Mouse (Mus musculus) kidney, embryonic 15.5 days (tissue): ENCODE measurements around the gene Mars. TPM values are rescaled to one million over a fixed set of nuclear protein-coding genes. Genes with fewer than 3 reads are reported as not detected.

Experiments
- ATAC-seq: fragments of 200-750 bp; cut with Nextera tagmentation; replicated peaks from 2 replicates; pipeline ENCODE4 v1.8.0; 2017; ENCODE audit warnings: moderate TSS enrichment; ENCODE audit not compliant: low FRiP score
- H3K27ac ChIP-seq: fragments of 300-500 bp; sonication (generic); 2 replicates; pipeline ENCODE4 v1.5.1; 2015; ENCODE audit warnings: mild to moderate bottlenecking, inconsistent platforms
- H3K27me3 ChIP-seq: fragments of 300-500 bp; sonication (generic); 2 replicates; pipeline ENCODE4 v1.6.1; 2015; ENCODE audit warnings: inconsistent platforms
- H3K36me3 ChIP-seq: fragments of 300-500 bp; sonication (generic); 2 replicates; pipeline ENCODE4 v1.6.1; 2015; ENCODE audit warnings: inconsistent platforms
- H3K4me1 ChIP-seq: fragments of 300-500 bp; sonication (generic); 2 replicates; pipeline ENCODE4 v1.6.1; 2015; ENCODE audit warnings: inconsistent platforms
- H3K4me2 ChIP-seq: fragments of 300-500 bp; sonication (generic); 2 replicates; pipeline ENCODE4 v1.6.1; 2015; ENCODE audit warnings: moderate library complexity, mild to moderate bottlenecking, inconsistent platforms
- H3K4me3 ChIP-seq: fragments of 300-500 bp; sonication (generic); replicated peaks from 2 replicates; pipeline ENCODE4 v1.5.1; 2015; ENCODE audit warnings: mild to moderate bottlenecking, inconsistent platforms
- H3K9ac ChIP-seq: fragments of 300-500 bp; sonication (generic); 2 replicates; pipeline ENCODE4 v1.6.1; 2015; ENCODE audit warnings: mild to moderate bottlenecking, inconsistent platforms
- H3K9me3 ChIP-seq: fragments of 300-500 bp; sonication (generic); replicated peaks from 2 replicates; pipeline ENCODE4 v1.6.1; 2016; ENCODE audit warnings: inconsistent platforms
- WGBS: fragments of 180-500 bp; shearing (Covaris S2); methylation state at CpG from one replicate; pipeline ENCODE4 v1.1.7; 2015; ENCODE audit warnings: mixed read lengths; 5-methylcytosine and 5-hydroxymethylcytosine counted together
- polyA plus RNA-seq: library from polyadenylated mRNA; unstranded; fragments of >200 nt; fragmentation: Nextera tagmentation; extraction: Ambion mirVana; gene quantifications from 2 replicates; pipeline ENCODE4 v1.2.1, GENCODE M21; 2015

Mars gene
- polyA plus RNA-seq, 1 experiment from 2014 or later: 120 TPM

GRCm38 (mm10) chr10:127332211-127332874, 20.8 kb upstream of the Mars start:
- H3K4me3 ChIP-seq: 0 out of 2 replicates have a peak overlapping the region, but pooled peaks have one; percentile 10
- no peak for ATAC-seq
- H3K36me3 ChIP-seq: peaks cover 44% of the 10 kb centered on the region
- no peak overlapping the region for H3K27ac ChIP-seq
- no peak overlapping the region for H3K9ac ChIP-seq
- H3K9me3 ChIP-seq: no peaks in the 10 kb centered on the region
- H3K4me1 ChIP-seq: 0 out of 2 replicates have a peak, but pooled peaks cover 4% of the 10 kb centered on the region
- WGBS: 33% methylated on average over 31 of the region's 31 CpGs
- peak overlapping the region; percentile 46 for H3K4me2 ChIP-seq
- H3K27me3 ChIP-seq: peaks cover 24% of the 10 kb centered on the region

GRCm38 (mm10) chr10:127330212-127330611, 18.6 kb upstream of the Mars start:
- Histone ChIP-seq H3K4me1 (peaks cover 22% of the 10 kb centered on the region), H3K27ac (no peak overlapping the region), H3K4me2 (no peak overlapping the region), H3K27me3 (peaks cover 44% of the 10 kb centered on the region), H3K36me3 (peaks cover 28% of the 10 kb centered on the region), H3K9ac (no peak overlapping the region), H3K4me3 (no peak overlapping the region), H3K9me3 (no peaks in the 10 kb centered on the region)
- WGBS: 70% methylated on average over 7 of the region's 7 CpGs
- no peak for ATAC-seq

- Histone ChIP-seq H3K9ac (no peak overlapping the region), H3K4me1 (peaks cover 33% of the 10 kb centered on the region), H3K27me3 (peaks cover 60% of the 10 kb centered on the region), H3K27ac (no peak overlapping the region), H3K9me3 (no peaks in the 10 kb centered on the region), H3K4me3 (0 out of 2 replicates have a peak overlapping the region, but pooled peaks have one; percentile 4), H3K36me3 (peaks cover 13% of the 10 kb centered on the region; the same call in 1 of the 2 replicates), H3K4me2 (no peak overlapping the region)
- 52% methylated on average over 18 of the region's 18 CpGs for WGBS
- no peak for ATAC-seq
Observed at GRCm38 (mm10) chr10:127327461-127328145, 16.0 kb upstream of the Mars start.

GRCm38 (mm10) chr10:127326828-127327227, 15.2 kb upstream of the Mars start:
- Histone ChIP-seq H3K36me3 (0 out of 2 replicates have a peak, but pooled peaks cover 10% of the 10 kb centered on the region), H3K4me1 (peaks cover 33% of the 10 kb centered on the region), H3K27me3 (peaks cover 60% of the 10 kb centered on the region), H3K9ac (peak overlapping the region; percentile 41), H3K27ac (no peak overlapping the region), H3K9me3 (no peaks in the 10 kb centered on the region), H3K4me3 (peak overlapping the region; percentile 49), H3K4me2 (peak overlapping the region; percentile 92)
- WGBS: 6% methylated on average over 29 of the region's 29 CpGs
- ATAC-seq: no peak

- peaks cover 33% of the 10 kb centered on the region for H3K4me1 ChIP-seq
- H3K9me3 ChIP-seq: no peaks in the 10 kb centered on the region
- H3K27ac ChIP-seq: no peak overlapping the region
- peak overlapping the region; percentile 41 for H3K9ac ChIP-seq
- H3K36me3 ChIP-seq: 0 out of 2 replicates have a peak, but pooled peaks cover 5% of the 10 kb centered on the region
- H3K27me3 ChIP-seq: peaks cover 60% of the 10 kb centered on the region
- H3K4me3 ChIP-seq: peak overlapping the region; percentile 49
- under 1% methylated on average over 54 of the region's 54 CpGs for WGBS
- peak overlapping the region; percentile 92 for H3K4me2 ChIP-seq
- peak; percentile 15; the same call in 1 of the 2 replicates for ATAC-seq
Observed at GRCm38 (mm10) chr10:127326017-127326801, 14.6 kb upstream of the Mars start.

- WGBS: 25% methylated on average over 14 of the region's 14 CpGs
- Histone ChIP-seq H3K9me3 (no peaks in the 10 kb centered on the region), H3K4me2 (peak overlapping the region; percentile 92), H3K4me1 (peaks cover 33% of the 10 kb centered on the region), H3K4me3 (peak overlapping the region; percentile 49), H3K9ac (peak overlapping the region; percentile 41; the same call in 1 of the 2 replicates), H3K27ac (no peak overlapping the region), H3K27me3 (peaks cover 60% of the 10 kb centered on the region), H3K36me3 (no peaks in the 10 kb centered on the region)
- ATAC-seq: no peak
Observed at GRCm38 (mm10) chr10:127325454-127326016, 13.9 kb upstream of the Mars start.

- Histone ChIP-seq H3K27me3 (peaks cover 59% of the 10 kb centered on the region), H3K9ac (no peak overlapping the region), H3K4me2 (0 out of 2 replicates have a peak overlapping the region, but pooled peaks have one; percentile 25), H3K4me3 (no peak overlapping the region), H3K36me3 (no peaks in the 10 kb centered on the region), H3K27ac (no peak overlapping the region), H3K9me3 (no peaks in the 10 kb centered on the region), H3K4me1 (peaks cover 37% of the 10 kb centered on the region)
- WGBS: 10% methylated on average over 7 of the region's 7 CpGs
- no peak for ATAC-seq
Observed at GRCm38 (mm10) chr10:127324495-127324894, 12.9 kb upstream of the Mars start.

GRCm38 (mm10) chr10:127323131-127323855, 11.7 kb upstream of the Mars start:
- Histone ChIP-seq H3K27me3 (peaks cover 47% of the 10 kb centered on the region), H3K4me2 (no peak overlapping the region), H3K9ac (no peak overlapping the region), H3K9me3 (no peaks in the 10 kb centered on the region), H3K36me3 (no peaks in the 10 kb centered on the region), H3K4me1 (peaks cover 37% of the 10 kb centered on the region), H3K27ac (no peak overlapping the region), H3K4me3 (no peak overlapping the region)
- WGBS: 71% methylated on average over 17 of the region's 17 CpGs
- no peak for ATAC-seq

GRCm38 (mm10) chr10:127322669-127323068, 11.1 kb upstream of the Mars start:
- WGBS: 64% methylated on average over 4 of the region's 4 CpGs
- Histone ChIP-seq H3K27ac (no peak overlapping the region), H3K4me1 (peaks cover 36% of the 10 kb centered on the region), H3K9ac (no peak overlapping the region), H3K9me3 (no peaks in the 10 kb centered on the region), H3K4me3 (no peak overlapping the region), H3K4me2 (no peak overlapping the region), H3K27me3 (peaks cover 41% of the 10 kb centered on the region), H3K36me3 (no peaks in the 10 kb centered on the region)
- no peak for ATAC-seq

GRCm38 (mm10) chr10:127322178-127322577, 10.6 kb upstream of the Mars start:
- Histone ChIP-seq H3K9me3 (no peaks in the 10 kb centered on the region), H3K27me3 (peaks cover 36% of the 10 kb centered on the region), H3K9ac (no peak overlapping the region), H3K4me2 (no peak overlapping the region), H3K27ac (no peak overlapping the region), H3K36me3 (no peaks in the 10 kb centered on the region), H3K4me3 (no peak overlapping the region), H3K4me1 (peaks cover 32% of the 10 kb centered on the region)
- ATAC-seq: no peak
- WGBS: 67% methylated on average over 13 of the region's 13 CpGs

GRCm38 (mm10) chr10:127321621-127322020, 10.0 kb upstream of the Mars start, which contains the start of gene Arhgap9:
Gene Arhgap9, plus strand, starts transcription at chr10:127321964.
- Histone ChIP-seq H3K27ac (no peak within 1 kb of the TSS), H3K4me3 (no peak within 1 kb of the TSS), H3K4me2 (no peak within 1 kb of the TSS), H3K9ac (no peak within 1 kb of the TSS), H3K27me3 (peaks cover 30% of the 10 kb centered on the region), H3K36me3 (no peaks in the 10 kb centered on the region), H3K9me3 (no peaks in the 10 kb centered on the region), H3K4me1 (peaks cover 29% of the 10 kb centered on the region)
- 69% methylated on average over 3 of the region's 3 CpGs for WGBS
- ATAC-seq: no peak
